9 mouse cellular contexts compared by ENCODE assay signal in the genomic region with DNA sequence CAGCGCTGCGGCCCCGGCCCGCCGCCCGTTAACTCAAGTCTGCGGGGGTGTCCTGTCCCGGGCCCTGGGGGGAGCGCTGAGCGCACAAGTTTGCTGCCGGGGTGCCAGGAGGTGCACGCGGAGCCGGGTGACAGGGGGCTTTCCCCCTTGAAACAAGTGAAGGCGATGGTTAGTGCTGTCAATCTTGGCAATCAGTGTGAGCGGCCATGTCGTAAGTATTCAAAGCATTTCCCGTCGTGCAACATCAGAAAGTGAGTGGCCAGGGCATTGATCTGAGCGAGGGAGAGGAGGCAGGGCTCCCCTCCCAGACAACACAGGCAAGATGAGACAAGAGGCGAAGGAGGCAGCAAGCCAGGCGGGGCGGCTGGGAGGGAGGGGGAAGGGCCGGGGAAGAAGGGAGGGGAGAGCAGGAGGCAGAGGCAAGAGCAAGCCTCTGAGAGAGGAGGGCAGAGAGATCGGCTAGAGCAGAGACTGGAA. TPM values are rescaled to one million over a fixed set of nuclear protein-coding genes. Genes with fewer than 3 reads are reported as not detected.
DNase-seq lines count a peak whose midpoint lies in the region; ATAC-seq and TF ChIP-seq lines count a peak whose summit lies in the region.
"Had no signal": no experiment of that assay in that cellular context is flagged by ENCODE, and none has a peak within 500 bp of the region (broad histone marks: within the 10 kb centered on the region; RNA-seq: fewer than 3 reads in every experiment).

No protein-coding gene starts in this region.

- H3K9me3 ChIP-seq in intestine, postnatal 0 days (ENCODE audit: control insufficient read depth) = no peaks in the 10 kb centered on the region
- H3K9me3 ChIP-seq in liver, embryonic 14.5 days (ENCODE audit: control insufficient read depth, low read length) = no peaks in the 10 kb centered on the region
- no peaks in the 10 kb centered on the region for H3K9me3 ChIP-seq in neural tube, embryonic 14.5 days (ENCODE audit: control insufficient read depth, low read length)

- ATAC-seq in intestine, postnatal 0 days = no peak
- ATAC-seq in liver, embryonic 14.5 days (ENCODE audit: insufficient read depth) = no peak
- peak; percentile 55 for ATAC-seq in neural tube, embryonic 14.5 days (ENCODE audit: low read depth)
- no peak for ATAC-seq in granulocyte monocyte progenitor cell, adult 5-6 weeks (replicated peaks; ENCODE audit: poor library complexity, severe bottlenecking)

- no peak overlapping the region for H3K27ac ChIP-seq in intestine, postnatal 0 days (ENCODE audit: low read depth, low read length)
- H3K27ac ChIP-seq in liver, embryonic 14.5 days = no peak overlapping the region
- peak overlapping the region; percentile 74 for H3K27ac ChIP-seq in neural tube, embryonic 14.5 days (ENCODE audit: low read depth, low read length)

- H3K4me1 ChIP-seq in intestine, postnatal 0 days (replicated peaks; ENCODE audit: control insufficient read depth, insufficient read depth, low read length) = peaks cover 4% of the 10 kb centered on the region
- 0 out of 4 replicates have a peak, but pooled peaks cover 3 to 5% of the 10 kb centered on the region in 2 experiments for H3K4me1 ChIP-seq in liver, embryonic 14.5 days (replicated peaks; ENCODE audit: control insufficient read depth in 2 of 2, insufficient read depth in 2 of 2, low read length in 1 of 2)
- H3K4me1 ChIP-seq in neural tube, embryonic 14.5 days (ENCODE audit: control insufficient read depth, insufficient read depth, low read length) = peaks cover 27% of the 10 kb centered on the region; the same call in 1 of the 2 replicates

- H3K9ac ChIP-seq in intestine, postnatal 0 days (ENCODE audit: low read depth, low read length) = peak overlapping the region; percentile 13; the same call in 1 of the 2 replicates
- no peak overlapping the region for H3K9ac ChIP-seq in liver, embryonic 14.5 days (replicated peaks)
- H3K9ac ChIP-seq in neural tube, embryonic 14.5 days (replicated peaks; ENCODE audit: low read depth, low read length) = peak overlapping the region; percentile 53; the same call in 1 of the 2 replicates

- TF ChIP-seq CTCF in intestine, postnatal 0 days (IDR thresholded peaks at IDR 0.05; ENCODE audit: low read depth) = no peak
- no peak for TF ChIP-seq CTCF in liver, embryonic 14.5 days (IDR thresholded peaks at IDR 0.05; ENCODE audit: low read depth)

- H3K4me2 ChIP-seq in intestine, postnatal 0 days (replicated peaks; ENCODE audit: low read depth) = peak overlapping the region; percentile 99
- peak overlapping the region; percentile 100 for H3K4me2 ChIP-seq in liver, embryonic 14.5 days (ENCODE audit: low read depth)
- H3K4me2 ChIP-seq in neural tube, embryonic 14.5 days (ENCODE audit: low read depth, low read length) = peak overlapping the region; percentile 94

- DNase-seq in right cerebral cortex, postnatal 10 days (ENCODE audit: low spot score in 2 of 2) = peak; percentile 66 to 75
- no peak for DNase-seq in right cerebral cortex, postnatal 36 days (ENCODE audit: low spot score in 2 of 2)
- peak; percentile 89 for DNase-seq in embryo, embryonic 10.5 days (ENCODE audit: low spot score)
- DNase-seq in heart, adult 11 months = peak; percentile 97
- DNase-seq in liver, embryonic 14.5 days (ENCODE audit: low read depth in 3 of 3, low spot score in 3 of 3) = no peak

- TF ChIP-seq EP300 in liver, embryonic 14.5 days (IDR thresholded peaks at IDR 0.05; ENCODE audit: low read depth) = no peak

- peaks cover 60% of the 10 kb centered on the region for H3K27me3 ChIP-seq in intestine, postnatal 0 days (replicated peaks; ENCODE audit: control insufficient read depth, insufficient read depth, low read length)
- peaks cover 85% of the 10 kb centered on the region for H3K27me3 ChIP-seq in liver, embryonic 14.5 days (ENCODE audit: control insufficient read depth, insufficient read depth, low read length)
- H3K27me3 ChIP-seq in neural tube, embryonic 14.5 days (ENCODE audit: control insufficient read depth, insufficient read depth, low read length) = peaks cover 25% of the 10 kb centered on the region

- under 1% methylated on average over 25 of the region's 25 CpGs for WGBS in intestine, postnatal 0 days
- WGBS in liver, embryonic 14.5 days (ENCODE audit: insufficient replicate concordance) = 1% methylated on average over 25 of the region's 25 CpGs
- WGBS in neural tube, embryonic 14.5 days = 2% methylated on average over 25 of the region's 25 CpGs

- no peaks in the 10 kb centered on the region for H3K36me3 ChIP-seq in intestine, postnatal 0 days (ENCODE audit: control insufficient read depth, insufficient read depth)
- no peaks in the 10 kb centered on the region for H3K36me3 ChIP-seq in liver, embryonic 14.5 days (replicated peaks; ENCODE audit: control insufficient read depth, insufficient read depth, low read depth)
- no peaks in the 10 kb centered on the region for H3K36me3 ChIP-seq in neural tube, embryonic 14.5 days (ENCODE audit: control insufficient read depth, insufficient read depth, low read length)

- H3K4me3 ChIP-seq in intestine, postnatal 0 days (ENCODE audit: low read depth, low read length) = peak overlapping the region; percentile 70
- H3K4me3 ChIP-seq in liver, embryonic 14.5 days (ENCODE audit: insufficient read depth in 1 of 2, low read depth in 2 of 2, low read length in 2 of 2) = peak overlapping the region; percentile 33 to 53
- H3K4me3 ChIP-seq in neural tube, embryonic 14.5 days (ENCODE audit: low read depth, low read length) = peak overlapping the region; percentile 44
- H3K4me3 ChIP-seq: myocyte had no signal

RNA-seq across cellular contexts. Expression of a gene that starts 4.3 kb away (rescaled TPM):
- polyA plus RNA-seq in intestine, postnatal 0 days (2015; fragmentation: Nextera tagmentation; extraction: Ambion mirVana) = 21.6 and 28.2 TPM in 2 replicates
- polyA plus RNA-seq in liver, embryonic 14.5 days (2012; rRNA removed) = 10.1 and 15.9 TPM in 2 replicates
- polyA plus RNA-seq in liver, embryonic 14.5 days (2014; fragmentation: Nextera tagmentation; extraction: Ambion mirVana) = 64.0 and 72.6 TPM in 2 replicates
- polyA plus RNA-seq in neural tube, embryonic 14.5 days (2014; fragmentation: Nextera tagmentation; extraction: Ambion mirVana) = 40.9 and 51.2 TPM in 2 replicates
- total RNA-seq in granulocyte monocyte progenitor cell, adult 5-6 weeks (2014; fragmentation: Nextera tagmentation) = 0.45 and 2.6 TPM in 2 replicates
- total RNA-seq in granulocyte monocyte progenitor cell, adult 5-6 weeks (2017) = 0.98 TPM in 1 of 2 replicates, not detected in the other

RNA-seq across cellular contexts. Expression of a gene that starts 4.9 kb away (rescaled TPM):
- polyA plus RNA-seq in intestine, postnatal 0 days (2015; fragmentation: Nextera tagmentation; extraction: Ambion mirVana) = 117 and 120 TPM in 2 replicates
- polyA plus RNA-seq in liver, embryonic 14.5 days (2012; rRNA removed) = 42.4 and 56.8 TPM in 2 replicates
- polyA plus RNA-seq in liver, embryonic 14.5 days (2014; fragmentation: Nextera tagmentation; extraction: Ambion mirVana) = 111 and 116 TPM in 2 replicates
- 321 and 328 TPM in 2 replicates for polyA plus RNA-seq in neural tube, embryonic 14.5 days (2014; fragmentation: Nextera tagmentation; extraction: Ambion mirVana)
- total RNA-seq in granulocyte monocyte progenitor cell, adult 5-6 weeks (2014; fragmentation: Nextera tagmentation) = 102 and 146 TPM in 2 replicates
- total RNA-seq in granulocyte monocyte progenitor cell, adult 5-6 weeks (2017) = 215 and 273 TPM in 2 replicates

RNA-seq across cellular contexts. Expression of a gene that starts 50.1 kb away (rescaled TPM):
- polyA plus RNA-seq in intestine, postnatal 0 days (2015; fragmentation: Nextera tagmentation; extraction: Ambion mirVana) = 0.13 and 0.30 TPM in 2 replicates
- polyA plus RNA-seq in liver, embryonic 14.5 days (2012; rRNA removed) = 0.57 and 0.62 TPM in 2 replicates
- 0.38 and 0.51 TPM in 2 replicates for polyA plus RNA-seq in liver, embryonic 14.5 days (2014; fragmentation: Nextera tagmentation; extraction: Ambion mirVana)
- 0.43 and 0.83 TPM in 2 replicates for polyA plus RNA-seq in neural tube, embryonic 14.5 days (2014; fragmentation: Nextera tagmentation; extraction: Ambion mirVana)
- 0.77 and 0.81 TPM in 2 replicates for total RNA-seq in granulocyte monocyte progenitor cell, adult 5-6 weeks (2014; fragmentation: Nextera tagmentation)
- 2.8 and 2.9 TPM in 2 replicates for total RNA-seq in granulocyte monocyte progenitor cell, adult 5-6 weeks (2017)

Comparison
In these comparisons a context has a peak if more than half of its experiments do, and no peak if none do; other contexts are left out.
1. DNase-seq: peak in right cerebral cortex, postnatal 10 days (2 of 2), embryo, embryonic 10.5 days (single experiment) and heart, adult 11 months (single experiment); none in right cerebral cortex, postnatal 36 days (0 of 2) and liver, embryonic 14.5 days (0 of 3).
2. Peak in every context shown above with its lines, with median percentiles within 50 percentile points of each other: H3K4me2 ChIP-seq and H3K4me3 ChIP-seq.